Mouse (Mus musculus): Measurements from ENCODE around the gene Ankrd27. TPM values are rescaled to one million over a fixed set of nuclear protein-coding genes. Genes with fewer than 3 reads are reported as not detected.

Ankrd27 gene
- polyA plus RNA-seq, 1 experiment from 2014 or later = 36.4 TPM

GRCm38 (mm10) chr7:35648239-35649069, 62.4 kb downstream of the Ankrd27 start:
- Histone ChIP-seq H3K27ac (replicated peaks; ENCODE audit: low read depth, low read length) (no peak overlapping the region), H3K4me3 (ENCODE audit: low read depth, low read length) (no peak overlapping the region), H3K9me3 (replicated peaks; ENCODE audit: control insufficient read depth, low read length) (no peaks in the 10 kb centered on the region), H3K36me3 (replicated peaks; ENCODE audit: control insufficient read depth, insufficient read depth, low read depth, low read length) (no peaks in the 10 kb centered on the region; the same call in 1 of the 2 replicates), H3K4me2 (ENCODE audit: low read depth, low read length) (no peak overlapping the region), H3K4me1 (ENCODE audit: control insufficient read depth, insufficient read depth, low read length) (no peaks in the 10 kb centered on the region), H3K9ac (replicated peaks; ENCODE audit: low read length) (no peak overlapping the region), H3K27me3 (ENCODE audit: control insufficient read depth, insufficient read depth, low read length) (no peaks in the 10 kb centered on the region)
- ATAC-seq (replicated peaks; ENCODE audit: insufficient number of reproducible peaks, low FRiP score, low TSS enrichment, low read depth) = no peak
- 77% methylated on average over 9 of the region's 9 CpGs for WGBS
- DNase-seq (ENCODE audit: low spot score) = no peak

- H3K4me3 ChIP-seq (ENCODE audit: low read depth, low read length) = no peak overlapping the region
- WGBS = 46% methylated on average over 3 of the region's 3 CpGs
- ATAC-seq (replicated peaks; ENCODE audit: insufficient number of reproducible peaks, low FRiP score, low TSS enrichment, low read depth) (no peak), DNase-seq (ENCODE audit: low spot score) (no peak)
- no peak overlapping the region for H3K27ac ChIP-seq (replicated peaks; ENCODE audit: low read depth, low read length)
- H3K4me1 ChIP-seq (ENCODE audit: control insufficient read depth, insufficient read depth, low read length) = no peaks in the 10 kb centered on the region
- no peak overlapping the region for H3K4me2 ChIP-seq (ENCODE audit: low read depth, low read length)
- no peaks in the 10 kb centered on the region for H3K9me3 ChIP-seq (replicated peaks; ENCODE audit: control insufficient read depth, low read length)
- no peaks in the 10 kb centered on the region for H3K27me3 ChIP-seq (ENCODE audit: control insufficient read depth, insufficient read depth, low read length)
- H3K36me3 ChIP-seq (replicated peaks; ENCODE audit: control insufficient read depth, insufficient read depth, low read depth, low read length) = no peaks in the 10 kb centered on the region; the same call in 1 of the 2 replicates
- H3K9ac ChIP-seq (replicated peaks; ENCODE audit: low read length) = no peak overlapping the region
Observed at GRCm38 (mm10) chr7:35649071-35649470, 63.0 kb downstream of the Ankrd27 start.

- Histone ChIP-seq H3K9me3 (replicated peaks; ENCODE audit: control insufficient read depth, low read length) (no peaks in the 10 kb centered on the region), H3K4me2 (ENCODE audit: low read depth, low read length) (no peak overlapping the region), H3K4me3 (ENCODE audit: low read depth, low read length) (no peak overlapping the region), H3K4me1 (ENCODE audit: control insufficient read depth, insufficient read depth, low read length) (no peaks in the 10 kb centered on the region), H3K27me3 (ENCODE audit: control insufficient read depth, insufficient read depth, low read length) (no peaks in the 10 kb centered on the region), H3K36me3 (replicated peaks; ENCODE audit: control insufficient read depth, insufficient read depth, low read depth, low read length) (no peaks in the 10 kb centered on the region), H3K9ac (replicated peaks; ENCODE audit: low read length) (no peak overlapping the region), H3K27ac (replicated peaks; ENCODE audit: low read depth, low read length) (no peak overlapping the region)
- DNase-seq (ENCODE audit: low spot score) = no peak
- ATAC-seq (replicated peaks; ENCODE audit: insufficient number of reproducible peaks, low FRiP score, low TSS enrichment, low read depth) = no peak
- 81% methylated on average over 11 of the region's 11 CpGs for WGBS
Observed at GRCm38 (mm10) chr7:35650716-35651410, 64.8 kb downstream of the Ankrd27 start.

- 83% methylated on average over 10 of the region's 10 CpGs for WGBS
- Histone ChIP-seq H3K4me3 (ENCODE audit: low read depth, low read length) (no peak overlapping the region), H3K9me3 (replicated peaks; ENCODE audit: control insufficient read depth, low read length) (no peaks in the 10 kb centered on the region), H3K4me2 (ENCODE audit: low read depth, low read length) (no peak overlapping the region), H3K27me3 (ENCODE audit: control insufficient read depth, insufficient read depth, low read length) (no peaks in the 10 kb centered on the region), H3K4me1 (ENCODE audit: control insufficient read depth, insufficient read depth, low read length) (no peaks in the 10 kb centered on the region), H3K36me3 (replicated peaks; ENCODE audit: control insufficient read depth, insufficient read depth, low read depth, low read length) (no peaks in the 10 kb centered on the region), H3K27ac (replicated peaks; ENCODE audit: low read depth, low read length) (no peak overlapping the region), H3K9ac (replicated peaks; ENCODE audit: low read length) (no peak overlapping the region)
- no peak for DNase-seq (ENCODE audit: low spot score)
- ATAC-seq (replicated peaks; ENCODE audit: insufficient number of reproducible peaks, low FRiP score, low TSS enrichment, low read depth) = no peak
Observed at GRCm38 (mm10) chr7:35651583-35652270, 65.7 kb downstream of the Ankrd27 start.

- Histone ChIP-seq H3K27ac (replicated peaks; ENCODE audit: low read depth, low read length) (no peak overlapping the region), H3K4me2 (ENCODE audit: low read depth, low read length) (no peak overlapping the region), H3K36me3 (replicated peaks; ENCODE audit: control insufficient read depth, insufficient read depth, low read depth, low read length) (no peaks in the 10 kb centered on the region), H3K9ac (replicated peaks; ENCODE audit: low read length) (no peak overlapping the region), H3K4me1 (ENCODE audit: control insufficient read depth, insufficient read depth, low read length) (no peaks in the 10 kb centered on the region), H3K9me3 (replicated peaks; ENCODE audit: control insufficient read depth, low read length) (no peaks in the 10 kb centered on the region), H3K27me3 (ENCODE audit: control insufficient read depth, insufficient read depth, low read length) (no peaks in the 10 kb centered on the region), H3K4me3 (ENCODE audit: low read depth, low read length) (no peak overlapping the region)
- WGBS = 45% methylated on average over 6 of the region's 6 CpGs
- ATAC-seq (replicated peaks; ENCODE audit: insufficient number of reproducible peaks, low FRiP score, low TSS enrichment, low read depth) = no peak
- DNase-seq (ENCODE audit: low spot score) = no peak
Observed at GRCm38 (mm10) chr7:35657829-35658228, 71.8 kb downstream of the Ankrd27 start.

GRCm38 (mm10) chr7:35659173-35659572, 73.1 kb downstream of the Ankrd27 start:
- Histone ChIP-seq H3K4me1 (ENCODE audit: control insufficient read depth, insufficient read depth, low read length) (no peaks in the 10 kb centered on the region), H3K27ac (replicated peaks; ENCODE audit: low read depth, low read length) (no peak overlapping the region), H3K4me2 (ENCODE audit: low read depth, low read length) (no peak overlapping the region), H3K4me3 (ENCODE audit: low read depth, low read length) (no peak overlapping the region), H3K9me3 (replicated peaks; ENCODE audit: control insufficient read depth, low read length) (no peaks in the 10 kb centered on the region), H3K27me3 (ENCODE audit: control insufficient read depth, insufficient read depth, low read length) (no peaks in the 10 kb centered on the region), H3K36me3 (replicated peaks; ENCODE audit: control insufficient read depth, insufficient read depth, low read depth, low read length) (no peaks in the 10 kb centered on the region), H3K9ac (replicated peaks; ENCODE audit: low read length) (no peak overlapping the region)
- ATAC-seq (replicated peaks; ENCODE audit: insufficient number of reproducible peaks, low FRiP score, low TSS enrichment, low read depth) (no peak), DNase-seq (ENCODE audit: low spot score) (no peak)
- 58% methylated on average over 3 of the region's 3 CpGs for WGBS

GRCm38 (mm10) chr7:35663790-35664376, 77.8 kb downstream of the Ankrd27 start:
- no peak for DNase-seq (ENCODE audit: low spot score)
- WGBS = 57% methylated on average over 16 of the region's 16 CpGs
- no peak for ATAC-seq (replicated peaks; ENCODE audit: insufficient number of reproducible peaks, low FRiP score, low TSS enrichment, low read depth)
- Histone ChIP-seq H3K9me3 (replicated peaks; ENCODE audit: control insufficient read depth, low read length) (no peaks in the 10 kb centered on the region), H3K9ac (replicated peaks; ENCODE audit: low read length) (no peak overlapping the region), H3K27me3 (ENCODE audit: control insufficient read depth, insufficient read depth, low read length) (no peaks in the 10 kb centered on the region), H3K27ac (replicated peaks; ENCODE audit: low read depth, low read length) (no peak overlapping the region), H3K4me2 (ENCODE audit: low read depth, low read length) (no peak overlapping the region), H3K4me1 (ENCODE audit: control insufficient read depth, insufficient read depth, low read length) (no peaks in the 10 kb centered on the region), H3K36me3 (replicated peaks; ENCODE audit: control insufficient read depth, insufficient read depth, low read depth, low read length) (no peaks in the 10 kb centered on the region), H3K4me3 (ENCODE audit: low read depth, low read length) (no peak overlapping the region)
